Mouse (Mus musculus) forebrain, embryonic 16.5 days (tissue): ENCODE data around the gene Qdpr. TPM values are rescaled to one million over a fixed set of nuclear protein-coding genes. Genes with fewer than 3 reads are reported as not detected.

Experiments
- ATAC-seq: fragments of 200-750 bp; cut with Nextera tagmentation; 2 replicates; pipeline ENCODE4 v1.8.0; 2017; ENCODE audit warnings: mild to moderate bottlenecking, moderate library complexity
- H3K27ac ChIP-seq: fragments of 300-500 bp; sonication (generic); 2 replicates; pipeline ENCODE4 v1.5.1; 2014; ENCODE audit warnings: low read length, control low read depth
- H3K27me3 ChIP-seq: fragments of 300-500 bp; sonication (generic); replicated peaks from 2 replicates; pipeline ENCODE4 v1.6.1; 2014; ENCODE audit warnings: low read length; ENCODE audit not compliant: control insufficient read depth, insufficient read depth
- H3K36me3 ChIP-seq: fragments of 300-500 bp; sonication (generic); 2 replicates; pipeline ENCODE4 v1.6.1; 2014; ENCODE audit not compliant: control insufficient read depth, insufficient read depth
- H3K4me1 ChIP-seq: fragments of 300-500 bp; sonication (generic); replicated peaks from 2 replicates; pipeline ENCODE4 v1.6.1; 2014; ENCODE audit warnings: low read length; ENCODE audit not compliant: control insufficient read depth, insufficient read depth
- H3K4me2 ChIP-seq: fragments of 300-500 bp; sonication (generic); 2 replicates; pipeline ENCODE4 v1.6.1; 2014; ENCODE audit warnings: mild to moderate bottlenecking, low read length, control low read depth
- H3K4me3 ChIP-seq: fragments of 300-500 bp; sonication (generic); replicated peaks from 2 replicates; pipeline ENCODE4 v1.5.1; 2014; ENCODE audit warnings: mild to moderate bottlenecking, low read length, control low read depth
- H3K9ac ChIP-seq: fragments of 300-500 bp; sonication (generic); replicated peaks from 2 replicates; pipeline ENCODE4 v1.6.1; 2014; ENCODE audit warnings: low read depth, low read length, control low read depth
- H3K9me3 ChIP-seq: fragments of 300-500 bp; sonication (generic); 2 replicates; pipeline ENCODE4 v1.6.1; 2016; ENCODE audit warnings: low read length; ENCODE audit not compliant: control insufficient read depth
- WGBS: fragments of 180-500 bp; shearing (Covaris S2); extraction: QIAGEN DNeasy Blood & Tissue Kit; methylation state at CpG from one replicate; pipeline ENCODE4 v1.1.7; 2014; 5-methylcytosine and 5-hydroxymethylcytosine counted together
- polyA plus RNA-seq: library from polyadenylated mRNA; unstranded; fragments of >200 nt; fragmentation: Nextera tagmentation; extraction: Ambion mirVana; gene quantifications from 2 replicates; pipeline ENCODE4 v1.2.1, GENCODE M21; 2015

Gene Qdpr
- polyA plus RNA-seq = 107 and 108 TPM in 2 replicates

DNA sequence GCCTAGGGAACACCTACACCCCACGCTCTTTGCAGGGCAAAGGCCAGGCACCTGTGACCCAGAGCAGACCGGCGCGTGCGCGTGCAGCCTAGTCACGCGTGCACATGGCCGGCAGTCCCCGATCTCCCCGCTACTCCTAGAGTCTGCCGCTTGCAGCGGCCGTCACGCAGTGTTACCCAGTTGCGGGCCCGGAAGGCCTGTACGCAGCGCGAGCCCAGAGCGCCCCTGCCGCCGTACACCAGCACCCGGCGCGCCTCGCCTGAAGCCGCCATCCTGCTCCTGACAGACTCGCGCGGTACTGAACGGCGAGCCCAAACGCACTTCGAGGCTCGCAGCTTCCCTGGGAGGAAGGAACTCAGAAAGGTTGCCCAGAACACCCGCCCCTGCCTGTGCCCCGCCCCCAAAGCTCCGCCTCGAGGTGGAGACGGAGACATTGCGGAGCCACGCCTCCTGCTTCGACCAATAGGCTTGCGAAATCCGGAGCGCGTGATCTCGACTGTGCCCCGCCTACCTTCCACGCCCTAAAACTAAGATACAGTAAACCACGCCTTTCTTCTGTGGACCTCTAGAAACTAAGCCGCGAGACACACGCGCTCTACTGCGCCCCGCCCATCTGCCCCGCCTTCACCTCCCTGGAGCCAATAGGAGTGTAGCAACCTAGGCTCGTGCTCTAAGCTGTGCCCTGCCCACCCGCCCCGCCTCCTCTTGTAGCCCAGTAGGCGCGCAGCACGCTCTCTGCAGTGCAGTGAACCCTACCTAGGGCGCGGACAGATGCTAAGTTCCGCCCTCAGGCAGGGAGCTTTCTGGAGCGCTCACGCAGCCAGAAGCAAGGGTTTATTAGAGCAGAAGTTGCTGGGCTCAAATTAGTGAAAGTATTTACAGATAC lies at the start of gene Qdpr:
Qdpr (minus strand) TSS at position 406 of the 886 bp plus-strand sequence.
- peaks cover 15% of the 10 kb centered on the region for H3K4me1 ChIP-seq
- WGBS = under 1% methylated on average over 70 of the region's 70 CpGs
- peak; percentile 99 for ATAC-seq
- peak within 1 kb of the TSS; percentile 100 for H3K4me2 ChIP-seq
- H3K9me3 ChIP-seq = no peaks in the 10 kb centered on the region
- H3K4me3 ChIP-seq = peak within 1 kb of the TSS; percentile 80
- H3K27ac ChIP-seq = peak within 1 kb of the TSS; percentile 56
- peak within 1 kb of the TSS; percentile 73 for H3K9ac ChIP-seq
- no peaks in the 10 kb centered on the region for H3K36me3 ChIP-seq
- no peaks in the 10 kb centered on the region for H3K27me3 ChIP-seq

DNA sequence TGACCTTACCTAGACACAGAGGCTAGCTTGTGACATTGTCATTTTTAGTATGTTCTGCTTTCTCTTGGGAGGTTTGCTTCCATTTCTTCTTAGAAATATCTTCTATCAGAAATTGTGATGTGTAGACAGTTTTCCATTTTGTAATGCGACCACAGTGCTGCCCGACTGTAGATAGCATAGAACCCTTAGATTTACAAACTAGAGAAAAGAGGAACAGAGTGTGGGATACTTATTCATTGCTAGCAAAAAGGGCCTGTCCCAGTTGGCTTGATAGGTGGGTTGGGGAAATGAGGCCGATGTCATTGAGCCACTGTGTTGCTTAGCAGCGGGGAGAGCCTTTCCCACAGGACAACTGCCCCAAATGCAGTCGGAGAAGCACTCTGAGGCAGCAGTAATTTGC lies 47.5 kb upstream of the Qdpr start:
- Histone ChIP-seq H3K27me3 (no peaks in the 10 kb centered on the region), H3K27ac (no peak overlapping the region), H3K9me3 (no peaks in the 10 kb centered on the region), H3K36me3 (no peaks in the 10 kb centered on the region), H3K4me2 (no peak overlapping the region), H3K4me1 (peaks cover 12% of the 10 kb centered on the region), H3K9ac (no peak overlapping the region), H3K4me3 (no peak overlapping the region)
- 89% methylated on average over 5 of the region's 5 CpGs for WGBS
- no peak for ATAC-seq

DNA sequence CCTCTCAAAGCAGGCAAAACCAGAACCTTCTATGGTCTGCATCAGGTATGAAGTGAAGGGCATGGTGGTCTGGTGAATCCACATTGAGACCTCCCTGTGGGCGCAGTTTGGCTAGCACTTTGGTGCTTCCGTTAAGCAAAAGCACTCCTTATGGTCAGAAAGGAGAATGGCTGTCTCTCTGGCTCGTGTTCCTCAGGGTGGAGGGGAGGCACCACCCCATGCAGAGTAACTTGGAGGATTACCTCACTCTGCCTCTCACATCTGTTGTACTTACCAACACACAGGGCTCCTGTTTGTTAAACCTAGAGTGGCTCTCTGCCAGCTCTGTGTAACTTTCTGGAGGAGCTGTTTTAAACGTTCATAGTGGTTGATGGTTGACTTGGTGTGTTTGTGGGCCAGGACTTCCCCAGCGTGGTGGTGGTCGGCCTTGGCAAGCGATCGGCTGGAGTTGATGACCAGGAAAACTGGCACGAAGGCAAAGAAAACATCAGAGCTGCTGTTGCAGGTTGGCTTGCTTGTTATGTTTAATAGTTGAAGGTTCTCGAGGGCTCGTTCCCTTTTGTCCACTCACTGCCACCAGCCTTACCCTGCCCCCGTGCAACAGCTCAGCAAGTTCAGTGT lies 47.0 kb upstream of the Qdpr start:
- no peaks in the 10 kb centered on the region for H3K9me3 ChIP-seq
- no peak overlapping the region for H3K9ac ChIP-seq
- no peak overlapping the region for H3K27ac ChIP-seq
- H3K4me3 ChIP-seq = no peak overlapping the region
- H3K4me2 ChIP-seq = no peak overlapping the region
- no peaks in the 10 kb centered on the region for H3K27me3 ChIP-seq
- ATAC-seq = no peak
- no peaks in the 10 kb centered on the region for H3K36me3 ChIP-seq
- peaks cover 12% of the 10 kb centered on the region for H3K4me1 ChIP-seq
- WGBS = 81% methylated on average over 12 of the region's 12 CpGs

DNA sequence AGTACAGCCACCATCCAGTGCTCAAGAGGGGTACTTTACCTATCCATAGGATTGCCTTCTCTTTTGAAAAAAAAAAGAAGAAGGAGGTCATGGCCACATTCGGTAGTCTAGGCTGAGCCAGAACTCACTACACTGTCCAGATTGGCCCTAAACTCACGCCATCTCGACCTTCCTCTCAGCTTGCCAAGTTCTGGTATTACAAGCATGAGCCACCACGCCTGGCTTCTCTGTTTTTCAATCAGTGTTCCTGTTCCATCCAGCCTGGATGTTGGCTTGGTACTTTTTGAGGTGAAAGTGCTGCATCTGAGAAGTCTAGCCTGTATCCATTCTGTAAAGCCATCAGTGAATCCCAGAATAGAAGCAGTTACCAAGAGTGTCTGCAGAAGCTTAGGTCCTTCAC lies 46.4 kb upstream of the Qdpr start:
- WGBS = 90% methylated on average over 4 of the region's 4 CpGs
- peaks cover 12% of the 10 kb centered on the region for H3K4me1 ChIP-seq
- no peak for ATAC-seq
- no peaks in the 10 kb centered on the region for H3K36me3 ChIP-seq
- no peak overlapping the region for H3K9ac ChIP-seq
- H3K4me2 ChIP-seq = no peak overlapping the region
- no peak overlapping the region for H3K27ac ChIP-seq
- H3K27me3 ChIP-seq = no peaks in the 10 kb centered on the region
- no peak overlapping the region for H3K4me3 ChIP-seq
- no peaks in the 10 kb centered on the region for H3K9me3 ChIP-seq

DNA sequence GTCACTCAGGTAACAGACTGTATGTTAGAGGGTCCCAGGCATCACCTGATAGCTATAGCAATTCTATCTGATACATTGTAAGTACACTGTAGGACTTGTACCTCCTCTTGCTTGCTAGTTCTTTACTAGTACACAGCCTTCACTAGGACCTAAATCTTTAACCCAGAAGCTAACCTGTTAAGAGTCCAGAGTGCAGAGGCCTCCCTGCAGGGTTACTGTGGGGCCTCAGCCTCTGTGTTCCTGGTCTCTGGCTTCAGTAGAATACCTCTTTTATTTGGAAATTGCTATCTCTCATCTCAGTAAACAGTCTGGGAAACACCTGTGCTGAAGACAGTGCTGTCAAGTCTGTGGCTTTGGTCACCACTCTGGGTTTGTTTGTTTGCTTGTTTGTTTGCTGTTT lies 46.0 kb upstream of the Qdpr start:
- Histone ChIP-seq H3K27ac (no peak overlapping the region), H3K9ac (no peak overlapping the region), H3K27me3 (no peaks in the 10 kb centered on the region), H3K36me3 (no peaks in the 10 kb centered on the region), H3K9me3 (no peaks in the 10 kb centered on the region), H3K4me3 (no peak overlapping the region), H3K4me2 (no peak overlapping the region), H3K4me1 (peaks cover 12% of the 10 kb centered on the region)
- no peak for ATAC-seq

DNA sequence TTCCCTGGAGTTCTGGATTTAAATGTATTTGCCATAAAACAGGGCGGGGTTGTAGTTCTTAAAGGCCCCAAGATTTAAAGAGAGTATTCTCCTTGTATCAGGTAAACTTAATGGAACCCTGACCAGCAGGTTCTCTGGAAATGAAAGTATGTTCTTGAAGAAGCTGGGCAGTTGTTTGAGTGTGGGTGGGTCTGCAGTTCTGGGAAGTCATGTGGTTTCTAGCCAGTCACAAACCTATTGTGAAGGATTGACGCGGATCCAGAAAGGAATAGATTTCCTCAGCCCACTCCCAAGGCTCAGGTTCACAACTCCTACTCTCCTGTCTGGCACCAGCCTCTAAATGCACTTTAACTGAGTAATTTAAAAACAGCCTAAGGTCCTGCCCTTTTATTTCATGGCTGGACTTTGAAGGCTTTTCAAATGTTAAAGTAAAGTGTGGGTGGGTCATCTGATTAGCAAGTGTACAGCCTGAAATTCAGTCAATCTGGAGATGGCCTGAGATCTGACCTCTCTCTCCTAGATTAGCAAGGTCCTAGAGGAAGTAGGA lies 45.5 kb upstream of the Qdpr start:
- Histone ChIP-seq H3K27me3 (no peaks in the 10 kb centered on the region), H3K9me3 (no peaks in the 10 kb centered on the region), H3K27ac (no peak overlapping the region), H3K36me3 (no peaks in the 10 kb centered on the region), H3K4me2 (no peak overlapping the region), H3K4me3 (no peak overlapping the region), H3K4me1 (peaks cover 12% of the 10 kb centered on the region), H3K9ac (no peak overlapping the region)
- ATAC-seq = no peak
- WGBS = 91% methylated on average over 3 of the region's 3 CpGs

DNA sequence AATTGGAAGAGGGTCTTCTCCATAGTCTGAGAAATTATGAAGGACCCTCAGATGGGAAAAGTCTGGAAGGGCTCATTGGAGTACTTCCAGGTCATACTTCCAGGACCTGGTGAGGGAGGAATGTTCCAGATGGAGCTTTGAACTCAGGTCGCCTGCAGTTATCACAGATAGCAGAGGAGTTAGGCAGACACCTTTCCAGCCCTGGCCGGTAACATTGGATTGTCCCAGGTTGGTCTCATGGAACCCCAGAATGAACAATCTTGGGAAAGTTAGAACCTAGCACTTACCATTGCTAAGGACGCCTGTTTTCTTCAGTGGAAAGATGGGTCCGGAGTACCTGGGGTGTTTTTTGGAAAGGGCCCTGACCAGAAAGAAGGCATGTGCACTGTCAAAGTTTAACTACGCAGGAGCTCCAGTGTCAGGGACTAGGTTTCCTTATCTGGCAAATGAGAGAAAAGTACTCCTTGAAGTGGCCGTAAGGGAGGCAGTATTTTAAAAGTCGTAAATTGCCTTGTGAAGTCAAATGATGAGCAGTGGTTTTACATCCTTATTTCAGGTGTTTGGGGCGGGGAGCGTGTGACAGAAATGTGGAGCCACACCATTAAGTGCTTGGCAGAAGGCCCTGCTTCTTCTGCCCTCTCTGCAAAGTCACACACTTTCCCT lies 44.2 kb upstream of the Qdpr start:
- H3K4me1 ChIP-seq = peaks cover 12% of the 10 kb centered on the region

DNA sequence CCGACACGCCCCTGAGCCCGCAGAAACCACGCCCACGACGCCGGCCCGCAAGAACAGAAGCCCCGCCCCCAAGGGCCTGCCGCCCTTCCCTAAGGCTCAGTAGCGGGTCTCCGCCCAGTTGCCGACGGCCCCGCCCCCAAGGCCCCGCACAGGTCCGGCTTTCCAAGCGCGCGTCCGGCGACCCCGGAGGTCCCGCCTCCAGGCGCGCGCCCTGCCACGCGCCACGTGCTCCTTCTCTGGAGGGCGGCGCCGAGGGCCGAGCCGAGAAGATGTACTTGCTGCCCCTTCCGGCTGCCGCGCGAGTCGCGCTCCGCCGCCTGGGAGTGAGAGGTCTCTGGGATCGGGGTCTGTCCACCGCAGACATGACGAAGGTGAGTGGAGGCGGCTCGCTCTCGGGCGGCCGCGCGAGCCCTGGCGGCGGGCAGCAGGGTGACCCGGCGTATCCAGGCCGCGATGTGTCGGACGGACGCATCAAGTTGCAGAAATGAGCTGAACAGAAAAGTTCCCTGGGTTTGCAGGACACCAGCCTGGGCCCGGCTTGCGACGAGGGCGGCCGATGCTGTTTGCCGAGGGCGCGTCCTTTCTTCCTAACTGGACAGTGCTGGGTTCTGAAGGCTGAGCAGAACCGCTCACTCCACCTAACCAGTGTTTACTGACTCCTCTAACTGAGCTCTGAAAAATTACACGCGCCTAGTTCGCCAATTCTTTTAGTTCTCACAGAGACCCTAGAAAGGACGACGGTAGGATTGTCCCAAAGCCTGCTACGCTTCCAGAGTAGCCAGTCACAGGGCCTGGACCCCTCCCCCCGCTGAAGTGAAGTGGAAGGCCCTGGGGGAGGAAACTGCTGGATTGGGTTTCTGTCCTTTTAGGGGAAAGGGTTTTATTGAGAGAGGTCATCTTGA lies 43.4 kb upstream of the Qdpr start, which contains the start of gene Lap3:
Lap3 (plus strand) TSS at position 184 of the 902 bp plus-strand sequence.
- H3K9me3 ChIP-seq = no peaks in the 10 kb centered on the region
- H3K4me3 ChIP-seq = peak within 1 kb of the TSS; percentile 85
- ATAC-seq = peak; percentile 94
- H3K4me2 ChIP-seq = peak within 1 kb of the TSS; percentile 87
- H3K9ac ChIP-seq = peak within 1 kb of the TSS; percentile 74
- H3K4me1 ChIP-seq = peaks cover 12% of the 10 kb centered on the region
- no peak within 1 kb of the TSS for H3K27ac ChIP-seq
- WGBS = under 1% methylated on average over 78 of the region's 78 CpGs
- no peaks in the 10 kb centered on the region for H3K36me3 ChIP-seq
- H3K27me3 ChIP-seq = no peaks in the 10 kb centered on the region

More for the DNA sequence above, 44.2 kb upstream of the Qdpr start:
- 67% methylated on average over 9 of the region's 9 CpGs for WGBS
- Histone ChIP-seq H3K4me2 (peak overlapping the region; percentile 87), H3K4me3 (peak overlapping the region; percentile 85), H3K27ac (no peak overlapping the region), H3K9me3 (no peaks in the 10 kb centered on the region), H3K27me3 (no peaks in the 10 kb centered on the region), H3K36me3 (no peaks in the 10 kb centered on the region), H3K9ac (peak overlapping the region; percentile 74)
- no peak for ATAC-seq
